Mouse (Mus musculus) liver, adult (tissue): ENCODE data around the gene Fbxl15.

Experiments used
- GATA4 ChIP-seq: IDR thresholded peaks from 2 replicates; pipeline ENCODE4 v1.6.1; 2014; ENCODE audit warnings: mild to moderate bottlenecking, low read length; ENCODE audit not compliant: insufficient replicate concordance

The Fbxl15 gene

DNA sequence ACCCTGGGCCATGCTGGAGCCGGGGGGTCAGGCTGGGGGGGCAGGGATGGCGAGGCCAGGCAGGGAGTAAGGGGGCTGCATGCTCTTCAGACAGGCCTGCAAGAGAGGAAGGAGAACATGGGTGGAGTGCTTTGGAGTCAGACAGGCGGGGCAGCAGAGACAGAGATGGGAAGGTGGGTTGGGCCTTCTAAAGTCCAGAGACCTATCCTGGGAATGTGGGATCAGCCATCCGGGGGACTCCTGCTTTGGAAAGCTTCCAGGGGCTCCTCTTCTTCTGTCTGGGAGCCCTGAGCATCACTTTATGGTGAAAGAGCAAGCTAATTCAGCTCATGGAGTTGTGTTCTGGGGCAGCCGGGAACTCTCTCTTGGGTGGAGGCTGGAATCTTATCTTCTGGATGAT is 3.1 kb upstream of the Fbxl15 start:
- no peak for TF ChIP-seq GATA4

- TF ChIP-seq GATA4, result no peak
These were observed 1.8 kb upstream of the Fbxl15 start for GRCm38 (mm10) chr19:46326019-46326755.

DNA sequence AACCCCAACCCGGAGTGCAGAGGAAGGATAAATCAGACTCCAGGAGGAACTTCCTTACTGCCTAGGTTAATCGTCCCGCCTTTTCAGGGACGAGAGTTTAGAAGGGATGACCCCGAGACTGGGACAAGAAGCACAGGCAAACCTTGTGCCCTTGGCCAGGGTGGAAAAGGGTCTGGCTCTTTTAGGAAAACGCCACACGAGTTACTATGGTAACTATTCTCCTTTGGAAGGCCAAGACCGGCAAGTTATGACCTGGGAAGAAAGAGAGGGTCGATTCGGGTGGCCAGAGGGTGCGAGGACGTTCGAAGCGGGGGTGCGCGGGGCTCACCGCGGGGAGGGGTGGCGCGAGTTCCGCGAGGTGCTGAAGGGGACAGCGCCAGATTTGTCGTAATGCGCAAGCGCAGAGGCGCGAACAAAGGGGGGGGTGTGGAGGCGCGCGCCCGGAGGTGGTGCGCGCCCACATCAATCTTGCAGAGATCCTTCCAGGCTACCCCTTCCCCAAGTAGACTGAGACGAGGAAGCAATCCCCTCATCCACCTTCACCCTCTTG is 1.2 kb upstream of the Fbxl15 start, which contains the start of gene Psd:
Gene Psd, minus strand, starts transcription at position 401 of the 550 bp plus-strand sequence.
- no peak for TF ChIP-seq GATA4

DNA sequence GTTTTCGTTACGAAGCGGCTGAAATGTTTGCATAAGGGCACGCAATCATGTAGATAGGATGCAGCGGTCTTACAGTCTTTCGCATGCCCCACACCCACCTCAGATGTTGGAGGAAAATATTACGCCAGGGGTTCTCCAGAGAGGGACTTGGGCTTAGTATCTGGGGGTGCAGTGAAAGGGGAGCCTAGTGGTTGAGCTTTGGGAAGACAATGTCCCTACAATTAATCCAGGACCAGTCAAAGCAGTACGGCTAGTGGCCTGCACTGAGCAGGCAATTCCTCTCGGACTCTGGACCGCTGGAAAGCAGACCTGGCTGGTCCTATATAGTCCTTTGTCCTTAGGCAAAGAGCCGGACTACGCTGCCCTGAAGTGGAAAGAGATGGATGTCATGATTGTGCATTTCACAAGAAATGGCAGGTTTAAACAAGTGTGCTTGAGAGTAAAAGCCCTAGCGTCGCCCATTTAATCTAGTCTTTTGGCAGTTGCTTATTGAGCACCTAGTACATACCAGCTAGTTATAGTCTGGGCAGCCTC is 386 bp upstream of the Fbxl15 start:
- no peak for TF ChIP-seq GATA4

DNA sequence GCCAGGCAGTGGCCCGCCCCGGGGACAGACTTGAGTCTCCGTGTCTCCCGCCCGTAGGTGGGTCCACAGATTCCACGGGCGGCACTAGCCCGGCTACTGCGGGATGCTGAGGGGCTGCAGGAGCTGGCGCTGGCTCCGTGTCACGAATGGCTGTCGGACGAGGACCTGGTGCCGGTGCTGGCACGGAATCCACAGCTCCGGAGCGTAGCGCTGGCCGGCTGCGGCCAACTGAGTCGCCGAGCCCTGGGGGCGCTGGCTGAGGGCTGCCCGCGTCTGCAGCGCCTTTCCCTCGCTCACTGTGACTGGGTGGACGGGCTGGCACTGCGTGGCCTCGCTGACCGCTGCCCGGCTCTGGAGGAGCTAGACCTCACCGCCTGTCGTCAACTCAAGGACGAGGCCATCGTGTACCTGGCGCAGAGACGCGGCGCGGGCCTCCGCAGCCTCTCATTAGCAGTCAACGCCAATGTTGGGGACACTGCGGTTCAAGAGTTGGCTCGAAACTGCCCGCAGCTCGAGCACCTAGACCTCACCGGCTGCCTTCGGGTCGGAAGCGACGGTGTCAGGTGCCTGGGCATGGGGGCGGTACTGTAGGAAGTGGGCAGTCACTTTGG is 1.2 kb downstream of the Fbxl15 start:
- TF ChIP-seq GATA4, result no peak

DNA sequence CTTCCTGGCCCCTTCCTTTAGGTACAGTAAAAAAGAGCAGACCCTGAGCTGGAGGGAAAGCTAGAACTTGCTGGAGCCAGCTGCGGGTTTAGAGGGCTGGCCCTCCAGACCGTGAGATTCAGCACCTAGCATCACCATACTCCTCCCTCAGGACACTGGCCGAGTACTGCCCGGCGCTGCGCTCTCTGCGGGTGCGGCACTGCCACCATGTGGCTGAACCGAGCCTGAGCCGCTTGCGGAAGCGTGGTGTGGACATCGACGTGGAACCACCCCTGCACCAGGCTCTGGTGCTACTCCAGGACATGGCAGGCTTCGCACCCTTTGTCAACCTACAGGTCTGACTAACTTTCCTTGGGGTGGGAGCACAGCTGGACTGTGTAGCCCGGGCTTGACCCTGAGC is 2.0 kb downstream of the Fbxl15 start:
- no peak for TF ChIP-seq GATA4

- no peak for TF ChIP-seq GATA4
These were observed 2.7 kb downstream of the Fbxl15 start for GRCm38 (mm10) chr19:46330696-46331095.

DNA sequence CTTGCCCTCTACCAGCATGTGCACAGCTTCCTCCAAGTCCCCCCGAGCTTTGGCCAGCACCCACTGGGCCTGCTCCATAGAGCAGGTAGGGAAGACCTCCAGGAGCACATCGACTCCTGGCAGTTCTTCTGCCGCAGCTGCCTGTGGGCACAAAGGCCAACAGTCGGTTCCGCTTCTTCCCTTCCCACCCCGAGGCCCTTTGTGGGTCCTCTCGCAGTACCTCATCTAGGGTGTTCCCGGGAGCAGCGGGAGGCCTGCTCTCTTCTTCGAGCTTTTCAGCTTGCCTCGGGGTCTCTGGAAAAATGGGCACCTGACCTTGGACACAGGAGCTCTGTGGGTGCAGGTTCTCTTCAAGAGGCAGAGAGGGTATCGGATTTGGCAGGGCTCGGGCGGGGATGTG is 3.3 kb downstream of the Fbxl15 start:
- no peak for TF ChIP-seq GATA4

GRCm38 (mm10) chr19:46331936-46332335 is 4.0 kb downstream of the Fbxl15 start:
- TF ChIP-seq GATA4, result no peak

DNA sequence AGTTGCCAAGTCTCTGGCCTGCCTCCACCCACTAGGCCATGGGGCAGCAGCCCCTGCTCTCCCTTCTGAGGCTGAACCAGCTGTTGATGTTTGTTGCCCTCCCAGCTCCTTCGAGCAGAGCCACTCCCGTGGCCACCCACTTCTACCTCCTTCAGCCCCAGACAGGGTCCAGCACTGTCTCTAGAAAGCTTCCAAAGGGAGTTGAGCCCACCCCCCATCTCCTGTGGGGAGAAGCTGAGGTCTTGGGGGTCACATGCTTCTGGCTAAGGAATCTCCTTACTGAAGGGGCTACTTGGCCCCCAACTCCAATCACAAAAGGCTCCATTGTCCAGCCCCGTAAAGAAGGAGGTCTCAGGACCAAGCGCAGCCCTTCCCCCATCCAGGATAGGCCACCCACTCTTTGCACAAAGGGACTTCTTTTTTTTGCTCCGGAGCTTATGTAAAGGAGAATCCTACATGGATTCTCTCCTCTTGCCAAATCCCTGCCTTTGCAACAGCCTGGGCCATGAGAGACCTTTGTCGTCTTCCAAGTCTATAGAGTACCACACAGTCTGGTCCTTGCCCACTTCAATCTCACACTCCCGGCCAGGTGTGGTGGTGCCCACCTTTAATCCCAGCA is 4.8 kb downstream of the Fbxl15 start:
- no peak for TF ChIP-seq GATA4

GRCm38 (mm10) chr19:46333906-46334305 is 5.9 kb downstream of the Fbxl15 start:
- no peak for TF ChIP-seq GATA4

DNA sequence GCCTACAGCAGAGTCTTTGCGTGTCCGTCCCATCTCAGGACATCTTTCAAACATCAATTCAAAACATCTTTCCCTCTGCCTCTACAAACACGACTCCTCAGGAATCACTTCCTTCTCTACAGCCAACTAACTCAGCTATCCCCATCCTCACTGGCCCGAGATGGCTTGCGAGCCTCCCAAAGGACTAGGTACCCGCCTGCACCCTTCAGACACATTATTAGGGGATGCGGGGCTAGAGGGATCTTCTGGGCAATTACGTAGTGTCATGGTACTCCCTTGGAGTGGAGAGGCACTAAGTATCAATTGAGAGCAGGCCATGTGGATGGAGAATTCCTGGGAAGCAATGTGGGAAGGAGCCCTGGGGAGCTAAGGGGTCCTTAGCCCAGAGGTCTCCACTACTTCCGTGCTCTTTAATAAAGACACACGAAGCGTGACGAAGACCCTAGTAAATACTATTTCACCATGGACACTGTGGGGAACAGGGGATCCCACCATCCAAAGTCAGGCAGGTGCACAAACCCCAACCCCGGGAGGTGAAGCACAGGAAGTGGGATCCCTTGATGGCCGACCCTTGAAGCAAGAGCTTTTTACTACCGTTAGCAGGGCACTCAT is 9.8 kb downstream of the Fbxl15 start:
- no peak for TF ChIP-seq GATA4

DNA sequence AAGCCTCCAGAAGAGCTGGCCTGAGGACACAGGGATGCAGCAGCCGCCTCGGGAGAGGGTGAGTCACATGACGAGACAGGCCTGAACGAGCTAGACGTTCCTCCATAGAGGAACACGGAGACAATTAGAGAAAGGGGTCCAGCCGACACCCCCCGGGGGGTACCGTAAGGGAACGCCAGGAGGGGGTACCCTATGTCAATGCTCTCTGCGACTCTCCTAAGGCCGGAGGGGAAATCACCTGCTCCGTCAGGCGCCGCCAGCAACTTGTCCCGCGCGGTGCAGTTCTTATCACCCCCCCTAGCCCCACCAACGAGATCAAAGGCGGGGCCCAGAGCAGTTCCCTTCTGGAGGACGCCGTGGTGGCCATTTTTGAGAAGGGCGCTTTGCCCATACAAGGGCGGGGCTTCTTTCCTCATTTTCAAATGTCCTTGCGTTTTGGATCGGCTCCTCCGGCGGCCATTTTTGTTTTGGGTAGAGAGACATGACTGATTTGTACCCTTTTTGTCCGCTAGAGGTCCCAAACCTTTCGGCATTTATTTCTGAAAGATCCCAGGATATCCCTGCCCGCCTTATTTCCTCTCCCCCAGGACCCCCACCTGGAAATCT is 10.4 kb downstream of the Fbxl15 start, which contains the start of gene Cuedc2:
Gene Cuedc2, minus strand, starts transcription at position 372 of the 606 bp plus-strand sequence.
- TF ChIP-seq GATA4, result peak; percentile 92; the same call in 1 of the 2 replicates

DNA sequence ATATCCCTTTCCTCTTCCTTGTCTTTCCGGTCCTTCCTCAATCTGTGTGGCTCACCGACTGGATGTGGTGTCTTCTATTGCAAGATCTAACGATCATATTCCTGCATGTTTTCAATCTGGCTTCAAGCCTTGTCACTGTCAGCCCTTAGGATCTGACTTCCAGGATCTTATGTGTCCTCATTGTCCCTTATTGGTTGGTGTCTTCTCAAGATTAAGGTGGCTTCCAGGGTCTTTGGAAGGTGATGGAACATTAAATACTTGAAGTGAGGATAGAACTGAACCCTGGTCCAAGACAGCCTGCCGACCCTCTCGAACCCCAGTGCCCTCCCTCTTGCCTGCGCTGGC is 10.9 kb downstream of the Fbxl15 start:
- TF ChIP-seq GATA4, result no peak
